Mouse (Mus musculus): ENCODE measurements around the gene Epha7.

GRCm38 (mm10) chr4:28901496-28901895 lies 88.6 kb downstream of the Epha7 start:
- no peak for TF ChIP-seq TAL1 (IDR thresholded peaks at IDR 0.05; ENCODE audit: low read length)
- no peak for TF ChIP-seq GATA1 (IDR thresholded peaks at IDR 0.05; ENCODE audit: low read length)
